Mouse (Mus musculus): Measurements from ENCODE around the gene Zfp141. TPM values are rescaled to one million over a fixed set of nuclear protein-coding genes. Genes with fewer than 3 reads are reported as not detected.
"Not testable (repeated sequence)": the region's sequence is repeated elsewhere in the genome, so short reads cannot be mapped to it uniquely, and the experiment has no call there.

Zfp141 gene
- polyA plus RNA-seq (2012; fragmentation: generic; extraction: Trizol) = 1.8 TPM
- long read RNA-seq, experiment 1, partial matches to known transcripts = 0 of 1 reads
- long read RNA-seq, experiment 1, other reads (novel, unspliced or antisense) = 1 of 1 reads
- long read RNA-seq, experiment 2, full-length matches to known transcripts = 8 of 17 reads
- long read RNA-seq, experiment 2, partial matches to known transcripts = 0 of 17 reads
- long read RNA-seq, experiment 2, other reads (novel, unspliced or antisense) = 9 of 17 reads

DNA sequence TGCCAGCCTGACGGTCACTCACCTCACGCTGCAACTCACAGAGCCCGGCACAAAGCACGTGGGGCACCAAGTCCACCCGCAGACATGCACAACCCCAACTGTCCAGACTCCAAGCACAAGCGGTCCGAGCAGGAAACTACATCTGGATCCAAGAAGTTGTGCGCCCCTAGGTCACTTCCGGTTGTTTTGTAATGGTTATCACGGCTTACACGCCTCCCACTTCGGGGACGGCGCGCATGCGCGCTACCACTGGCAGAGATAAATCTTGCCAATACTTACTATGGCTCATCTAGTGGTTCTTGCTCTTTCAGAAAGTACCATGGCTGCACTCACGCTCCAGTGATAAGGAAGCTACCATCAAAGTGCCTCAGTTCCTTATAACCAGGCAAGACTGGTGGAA lies at the start of gene Zfp141:
TSS of gene Zfp141 (minus strand) at position 153 of the 400 bp plus-strand sequence.
- not testable (repeated sequence) for H3K79me3 ChIP-seq (ENCODE audit: low read depth); H3K27me3 ChIP-seq (ENCODE audit: control insufficient read depth, insufficient read depth, insufficient read length); H3K36me3 ChIP-seq (ENCODE audit: control insufficient read depth, insufficient read depth)
- Histone ChIP-seq H3K79me2 (ENCODE audit: control insufficient read depth, insufficient read depth) (peaks cover 14% of the 10 kb centered on the region), H3K4me3 (ENCODE audit: insufficient read depth, poor library complexity, severe bottlenecking) (peak within 1 kb of the TSS; percentile 44), H3ac (ENCODE audit: control insufficient read depth, insufficient read length, low read depth) (peak within 1 kb of the TSS; percentile 57)

DNA sequence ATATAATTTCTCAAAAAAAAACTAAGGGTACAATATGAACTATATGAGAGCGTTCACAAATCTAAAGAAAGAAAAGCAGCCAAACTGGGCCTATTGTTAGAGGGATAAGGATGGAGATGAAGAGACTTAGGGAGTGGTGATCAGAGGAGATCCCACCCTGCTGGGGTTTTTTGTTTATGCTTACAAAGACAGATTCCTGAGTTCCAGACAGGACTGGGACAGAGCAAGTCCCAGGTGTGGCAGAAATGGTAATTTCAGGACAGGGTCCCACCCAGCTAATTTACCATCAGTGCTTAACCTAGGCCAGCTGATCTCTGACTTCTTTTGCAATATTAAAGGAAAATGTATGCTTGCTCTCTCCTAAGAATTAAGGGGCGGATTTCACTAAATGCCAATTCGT lies 46.2 kb upstream of the Zfp141 start:
- H3K79me2 ChIP-seq (ENCODE audit: control insufficient read depth, insufficient read depth) = no peaks in the 10 kb centered on the region
- no peaks in the 10 kb centered on the region for H3K79me3 ChIP-seq (ENCODE audit: low read depth)
- no peaks in the 10 kb centered on the region for H3K27me3 ChIP-seq (ENCODE audit: control insufficient read depth, insufficient read depth, insufficient read length)
- no peaks in the 10 kb centered on the region for H3K36me3 ChIP-seq (ENCODE audit: control insufficient read depth, insufficient read depth)
- TF ChIP-seq MAX (IDR thresholded peaks at IDR 0.05) = no peak
- TF ChIP-seq CEBPB (IDR thresholded peaks at IDR 0.05; ENCODE audit: low read depth) = no peak
- no peak for TF ChIP-seq MYOG (IDR thresholded peaks at IDR 0.05; ENCODE audit: control insufficient read depth, extremely low read depth, insufficient read length)
- no peak for TF ChIP-seq USF1 (IDR thresholded peaks at IDR 0.05; ENCODE audit: low read depth)
- no peak for TF ChIP-seq MYOD1 (IDR thresholded peaks at IDR 0.05; ENCODE audit: control insufficient read depth, insufficient read length, low read depth)
- TF ChIP-seq CTCF (IDR thresholded peaks at IDR 0.05; ENCODE audit: control insufficient read depth, insufficient read depth, insufficient read length) = no peak
- no peak for TF ChIP-seq FOSL1 (IDR thresholded peaks at IDR 0.05; ENCODE audit: insufficient read depth, low read length, poor library complexity, severe bottlenecking)
- no peak overlapping the region for H3K4me3 ChIP-seq (ENCODE audit: insufficient read depth, poor library complexity, severe bottlenecking)
- no peak overlapping the region for H3ac ChIP-seq (ENCODE audit: control insufficient read depth, insufficient read length, low read depth)

DNA sequence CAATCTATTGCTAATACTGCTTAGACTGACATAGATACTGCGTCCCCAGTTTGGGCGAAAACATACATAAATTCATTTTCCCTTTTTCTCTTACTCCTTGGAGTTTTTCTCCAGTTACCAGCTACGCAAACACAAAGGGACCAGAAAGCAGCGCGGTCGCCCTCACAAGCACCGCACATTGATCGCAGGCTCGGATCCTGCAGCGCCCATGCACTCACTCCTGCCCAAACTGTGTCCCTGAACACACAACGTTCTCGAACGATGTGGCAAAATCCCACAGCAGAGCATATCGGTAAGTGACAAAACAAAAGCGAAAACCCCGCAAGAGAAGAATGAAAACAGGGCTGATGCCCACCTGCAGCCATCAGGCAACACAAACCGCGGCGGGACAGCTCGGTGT lies 354 bp downstream of the Zfp141 start:
- TF ChIP-seq MYOD1 (IDR thresholded peaks at IDR 0.05; ENCODE audit: control insufficient read depth, insufficient read length, low read depth) = no peak
- TF ChIP-seq USF1 (IDR thresholded peaks at IDR 0.05; ENCODE audit: low read depth) = no peak
- TF ChIP-seq MYOG (IDR thresholded peaks at IDR 0.05; ENCODE audit: control insufficient read depth, extremely low read depth, insufficient read length) = no peak
- TF ChIP-seq FOSL1 (IDR thresholded peaks at IDR 0.05; ENCODE audit: insufficient read depth, low read length, poor library complexity, severe bottlenecking) = no peak
- TF ChIP-seq CTCF (IDR thresholded peaks at IDR 0.05; ENCODE audit: control insufficient read depth, insufficient read depth, insufficient read length) = no peak
- no peak for TF ChIP-seq MAX (IDR thresholded peaks at IDR 0.05)
- no peak for TF ChIP-seq CEBPB (IDR thresholded peaks at IDR 0.05; ENCODE audit: low read depth)
- no peaks in the 10 kb centered on the region for H3K27me3 ChIP-seq (ENCODE audit: control insufficient read depth, insufficient read depth, insufficient read length)
- peak overlapping the region; percentile 44 for H3K4me3 ChIP-seq (ENCODE audit: insufficient read depth, poor library complexity, severe bottlenecking)
- peak overlapping the region; percentile 57 for H3ac ChIP-seq (ENCODE audit: control insufficient read depth, insufficient read length, low read depth)
- H3K36me3 ChIP-seq (ENCODE audit: control insufficient read depth, insufficient read depth) = no peaks in the 10 kb centered on the region
- H3K79me3 ChIP-seq (ENCODE audit: low read depth) = peaks cover 2% of the 10 kb centered on the region
- H3K79me2 ChIP-seq (ENCODE audit: control insufficient read depth, insufficient read depth) = peaks cover 18% of the 10 kb centered on the region

DNA sequence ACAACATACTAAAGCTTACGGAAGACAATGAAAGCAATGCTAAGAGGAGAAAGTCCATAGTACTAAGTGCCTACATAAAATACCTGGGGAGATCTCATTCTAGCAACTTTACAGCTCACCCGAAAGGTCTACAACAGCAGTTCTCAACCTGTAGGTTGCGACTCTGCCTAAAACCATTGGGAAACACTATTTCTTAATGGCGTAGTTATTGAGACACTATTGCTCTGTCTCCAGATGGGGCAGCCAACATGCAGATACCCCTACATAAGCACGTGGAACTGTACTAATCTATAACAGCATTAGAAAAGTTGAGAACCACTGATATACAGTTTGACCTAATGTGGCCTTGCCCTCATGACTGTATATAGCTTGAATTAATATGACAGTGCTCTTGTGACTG lies 7.3 kb downstream of the Zfp141 start:
- peaks cover 26% of the 10 kb centered on the region for H3K79me2 ChIP-seq (ENCODE audit: control insufficient read depth, insufficient read depth)
- H3K36me3 ChIP-seq (ENCODE audit: control insufficient read depth, insufficient read depth) = no peaks in the 10 kb centered on the region
- peaks cover 7% of the 10 kb centered on the region for H3K79me3 ChIP-seq (ENCODE audit: low read depth)
- no peaks in the 10 kb centered on the region for H3K27me3 ChIP-seq (ENCODE audit: control insufficient read depth, insufficient read depth, insufficient read length)
- H3K4me3 ChIP-seq (ENCODE audit: insufficient read depth, poor library complexity, severe bottlenecking) = no peak overlapping the region
- TF ChIP-seq MAX (IDR thresholded peaks at IDR 0.05) (no peak), CTCF (IDR thresholded peaks at IDR 0.05; ENCODE audit: control insufficient read depth, insufficient read depth, insufficient read length) (no peak), MYOD1 (IDR thresholded peaks at IDR 0.05; ENCODE audit: control insufficient read depth, insufficient read length, low read depth) (no peak), CEBPB (IDR thresholded peaks at IDR 0.05; ENCODE audit: low read depth) (no peak), FOSL1 (IDR thresholded peaks at IDR 0.05; ENCODE audit: insufficient read depth, low read length, poor library complexity, severe bottlenecking) (no peak), MYOG (IDR thresholded peaks at IDR 0.05; ENCODE audit: control insufficient read depth, extremely low read depth, insufficient read length) (no peak), USF1 (IDR thresholded peaks at IDR 0.05; ENCODE audit: low read depth) (no peak)
- no peak overlapping the region for H3ac ChIP-seq (ENCODE audit: control insufficient read depth, insufficient read length, low read depth)

DNA sequence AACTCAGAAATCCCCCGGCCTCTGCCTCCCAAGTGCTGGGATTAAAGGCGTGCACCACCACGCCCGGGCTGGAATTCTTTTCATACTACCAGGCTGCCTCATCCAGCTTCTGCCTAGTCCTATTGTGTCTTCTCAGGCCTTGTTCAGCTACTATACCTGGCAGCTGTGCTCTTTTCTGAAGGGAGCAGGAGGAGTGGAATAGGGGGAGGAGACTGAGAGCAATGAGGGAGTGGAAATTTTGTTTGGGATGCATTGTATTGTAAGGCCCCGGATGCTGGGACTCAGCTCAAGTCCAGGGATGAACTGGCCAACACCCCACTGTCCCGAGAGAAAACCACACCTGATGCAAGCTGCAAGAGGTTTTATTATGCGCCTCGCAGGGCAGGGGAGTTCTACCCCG lies 8.2 kb downstream of the Zfp141 start:
- Histone ChIP-seq H3K79me3 (ENCODE audit: low read depth) (peaks cover 7% of the 10 kb centered on the region), H3K79me2 (ENCODE audit: control insufficient read depth, insufficient read depth) (peaks cover 26% of the 10 kb centered on the region), H3ac (ENCODE audit: control insufficient read depth, insufficient read length, low read depth) (no peak overlapping the region), H3K4me3 (ENCODE audit: insufficient read depth, poor library complexity, severe bottlenecking) (no peak overlapping the region), H3K27me3 (ENCODE audit: control insufficient read depth, insufficient read depth, insufficient read length) (no peaks in the 10 kb centered on the region), H3K36me3 (ENCODE audit: control insufficient read depth, insufficient read depth) (no peaks in the 10 kb centered on the region)
- TF ChIP-seq USF1 (IDR thresholded peaks at IDR 0.05; ENCODE audit: low read depth) (no peak), CEBPB (IDR thresholded peaks at IDR 0.05; ENCODE audit: low read depth) (no peak), FOSL1 (IDR thresholded peaks at IDR 0.05; ENCODE audit: insufficient read depth, low read length, poor library complexity, severe bottlenecking) (no peak), MAX (IDR thresholded peaks at IDR 0.05) (no peak)

DNA sequence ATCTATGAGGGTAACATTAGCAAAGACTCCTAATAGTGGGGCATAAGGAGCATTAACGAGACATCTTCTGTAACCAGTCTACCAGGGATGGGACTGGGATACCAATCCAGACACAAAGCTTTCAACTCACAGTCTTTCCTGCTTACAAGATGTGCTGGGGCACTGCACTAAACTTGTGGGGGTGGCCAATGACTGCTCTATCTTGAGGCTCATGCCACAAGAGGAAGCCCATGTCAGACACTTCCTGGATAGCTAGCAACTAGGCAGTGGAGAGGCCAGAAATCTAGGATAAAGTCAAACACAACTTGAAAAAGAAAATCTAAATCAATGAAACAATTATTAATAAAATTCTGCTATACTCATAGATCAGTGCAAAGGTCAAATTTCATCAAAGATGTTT lies 9.3 kb downstream of the Zfp141 start:
- peaks cover 24% of the 10 kb centered on the region for H3K79me2 ChIP-seq (ENCODE audit: control insufficient read depth, insufficient read depth)
- no peaks in the 10 kb centered on the region for H3K36me3 ChIP-seq (ENCODE audit: control insufficient read depth, insufficient read depth)
- TF ChIP-seq USF1 (IDR thresholded peaks at IDR 0.05; ENCODE audit: low read depth) (no peak), CEBPB (IDR thresholded peaks at IDR 0.05; ENCODE audit: low read depth) (no peak), MAX (IDR thresholded peaks at IDR 0.05) (no peak), MYOG (IDR thresholded peaks at IDR 0.05; ENCODE audit: control insufficient read depth, extremely low read depth, insufficient read length) (no peak), CTCF (IDR thresholded peaks at IDR 0.05; ENCODE audit: control insufficient read depth, insufficient read depth, insufficient read length) (no peak), MYOD1 (IDR thresholded peaks at IDR 0.05; ENCODE audit: control insufficient read depth, insufficient read length, low read depth) (no peak), FOSL1 (IDR thresholded peaks at IDR 0.05; ENCODE audit: insufficient read depth, low read length, poor library complexity, severe bottlenecking) (no peak)

More for the DNA sequence above, 9.3 kb downstream of the Zfp141 start:
- H3K27me3 ChIP-seq (ENCODE audit: control insufficient read depth, insufficient read depth, insufficient read length) = no peaks in the 10 kb centered on the region
- no peak overlapping the region for H3K4me3 ChIP-seq (ENCODE audit: insufficient read depth, poor library complexity, severe bottlenecking)
- H3K79me3 ChIP-seq (ENCODE audit: low read depth) = peaks cover 9% of the 10 kb centered on the region
- H3ac ChIP-seq (ENCODE audit: control insufficient read depth, insufficient read length, low read depth) = no peak overlapping the region
